Mouse (Mus musculus): Measurements from ENCODE around the gene Jam3. TPM values are rescaled to one million over a fixed set of nuclear protein-coding genes. Genes with fewer than 3 reads are reported as not detected.

The Jam3 gene
- total RNA-seq (2015), result not detected in 2 replicates
- not detected in 2 replicates for total RNA-seq (2017)

GRCm38 (mm10) chr9:27154763-27155530 lies at the start of gene Jam3:
Gene Jam3, minus strand, starts transcription at chr9:27155421.
- no peak for ATAC-seq (ENCODE audit: poor library complexity, severe bottlenecking)

GRCm38 (mm10) chr9:27204201-27204600 lies 49.0 kb upstream of the Jam3 start:
- ATAC-seq (ENCODE audit: poor library complexity, severe bottlenecking), result no peak

- no peak for ATAC-seq (ENCODE audit: poor library complexity, severe bottlenecking)
These were observed 47.9 kb upstream of the Jam3 start for GRCm38 (mm10) chr9:27203134-27203533.

GRCm38 (mm10) chr9:27201472-27202219 lies 46.4 kb upstream of the Jam3 start:
- ATAC-seq (ENCODE audit: poor library complexity, severe bottlenecking), result no peak

- ATAC-seq (ENCODE audit: poor library complexity, severe bottlenecking), result no peak
These were observed 38.4 kb upstream of the Jam3 start for GRCm38 (mm10) chr9:27193592-27194080.

GRCm38 (mm10) chr9:27192761-27193591 lies 37.8 kb upstream of the Jam3 start:
- ATAC-seq (ENCODE audit: poor library complexity, severe bottlenecking), result no peak

- ATAC-seq (ENCODE audit: poor library complexity, severe bottlenecking), result peak; percentile 66
These were observed 37.0 kb upstream of the Jam3 start for GRCm38 (mm10) chr9:27192001-27192760.

GRCm38 (mm10) chr9:27191501-27191981 lies 36.3 kb upstream of the Jam3 start:
- ATAC-seq (ENCODE audit: poor library complexity, severe bottlenecking), result no peak

GRCm38 (mm10) chr9:27190461-27190860 lies 35.2 kb upstream of the Jam3 start:
- ATAC-seq (ENCODE audit: poor library complexity, severe bottlenecking), result no peak

- ATAC-seq (ENCODE audit: poor library complexity, severe bottlenecking), result no peak
These were observed 34.1 kb upstream of the Jam3 start for GRCm38 (mm10) chr9:27189306-27189705.

GRCm38 (mm10) chr9:27188677-27189241 lies 33.5 kb upstream of the Jam3 start:
- ATAC-seq (ENCODE audit: poor library complexity, severe bottlenecking), result no peak

- ATAC-seq (ENCODE audit: poor library complexity, severe bottlenecking), result no peak
These were observed 30.6 kb upstream of the Jam3 start for GRCm38 (mm10) chr9:27185820-27186219.

- no peak for ATAC-seq (ENCODE audit: poor library complexity, severe bottlenecking)
These were observed 26.9 kb upstream of the Jam3 start for GRCm38 (mm10) chr9:27182087-27182486.

GRCm38 (mm10) chr9:27180492-27180891 lies 25.3 kb upstream of the Jam3 start:
- no peak for ATAC-seq (ENCODE audit: poor library complexity, severe bottlenecking)

GRCm38 (mm10) chr9:27178935-27179334 lies 23.7 kb upstream of the Jam3 start:
- no peak for ATAC-seq (ENCODE audit: poor library complexity, severe bottlenecking)

- peak; percentile 43; the same call in 1 of the 2 replicates for ATAC-seq (ENCODE audit: poor library complexity, severe bottlenecking)
These were observed 20.9 kb upstream of the Jam3 start for GRCm38 (mm10) chr9:27176154-27176553.

- ATAC-seq (ENCODE audit: poor library complexity, severe bottlenecking), result no peak
These were observed 20.5 kb upstream of the Jam3 start for GRCm38 (mm10) chr9:27175682-27176081.

- ATAC-seq (ENCODE audit: poor library complexity, severe bottlenecking), result no peak
These were observed 20.0 kb upstream of the Jam3 start for GRCm38 (mm10) chr9:27175241-27175640.

- ATAC-seq (ENCODE audit: poor library complexity, severe bottlenecking), result no peak
These were observed 18.9 kb upstream of the Jam3 start for GRCm38 (mm10) chr9:27174079-27174478.

- ATAC-seq (ENCODE audit: poor library complexity, severe bottlenecking), result no peak
These were observed 18.4 kb upstream of the Jam3 start for GRCm38 (mm10) chr9:27173646-27174045.
